Mouse (Mus musculus): ENCODE measurements at regions not wholly inside any gene's neighbourhood (a gene's known extent, or its start where the extent isn't known, plus 50 kb on each side); places are given as distances from the start of the nearest gene placed in this dataset.
"Not testable (repeated sequence)": the region's sequence is repeated elsewhere in the genome, so short reads cannot be mapped to it uniquely, and the experiment has no call there.

GRCm38 (mm10) chr12:95392821-95393220 is 299.2 kb upstream of the Flrt2 start:
- DNase-seq, result no peak

GRCm38 (mm10) chr12:95394991-95395530 is 297.0 kb upstream of the Flrt2 start:
- no peak for DNase-seq

DNA sequence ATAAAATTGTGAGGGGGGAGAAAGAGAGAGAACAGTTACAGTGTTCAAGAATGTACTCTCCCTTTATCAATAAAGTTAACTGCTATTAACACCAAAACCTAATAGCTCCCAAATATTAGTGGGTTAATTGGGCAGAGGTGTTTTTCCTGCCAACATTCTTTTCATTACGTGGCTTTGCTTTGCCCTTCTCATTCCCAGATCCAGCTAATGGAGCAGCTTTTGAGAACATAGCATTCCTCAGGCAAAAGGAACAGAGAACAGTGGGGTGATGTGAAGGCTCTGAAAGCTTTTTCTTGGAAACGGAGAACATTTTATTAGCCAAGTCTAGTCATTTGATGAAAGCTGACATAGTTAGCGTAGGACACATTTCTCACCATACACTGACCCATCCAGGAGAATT is 271.2 kb upstream of the Flrt2 start:
- DNase-seq, result no peak

DNA sequence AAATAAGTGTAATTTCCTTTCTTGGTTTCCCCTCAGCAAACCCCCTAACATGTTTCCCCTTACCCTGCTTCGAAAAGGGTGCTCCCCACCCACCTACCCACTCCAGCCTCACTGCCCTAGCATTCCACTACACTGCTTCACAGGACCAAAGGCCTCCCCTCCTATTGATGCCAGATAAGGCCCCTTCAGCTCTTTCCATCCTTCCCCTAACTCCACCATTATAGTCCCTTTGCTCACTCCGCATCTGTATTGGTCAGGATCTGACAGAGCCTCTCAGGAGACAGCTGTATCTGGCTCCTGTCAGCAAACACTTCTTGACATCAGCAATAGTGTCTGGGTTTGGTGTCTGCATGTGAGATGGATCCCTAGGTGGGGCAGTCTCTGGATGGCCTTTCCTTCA is 267.3 kb upstream of the Flrt2 start:
- no peak for DNase-seq

- no peak for DNase-seq
Measured at GRCm38 (mm10) chr12:95437226-95437625, 254.8 kb upstream of the Flrt2 start.

- DNase-seq, result no peak
Measured at GRCm38 (mm10) chr12:95457480-95457879, 234.5 kb upstream of the Flrt2 start.

- no peak for DNase-seq
Measured at GRCm38 (mm10) chr12:95466502-95467490, 225.2 kb upstream of the Flrt2 start.

- no peak for DNase-seq
Measured at GRCm38 (mm10) chr12:95469897-95470296, 222.1 kb upstream of the Flrt2 start.

DNA sequence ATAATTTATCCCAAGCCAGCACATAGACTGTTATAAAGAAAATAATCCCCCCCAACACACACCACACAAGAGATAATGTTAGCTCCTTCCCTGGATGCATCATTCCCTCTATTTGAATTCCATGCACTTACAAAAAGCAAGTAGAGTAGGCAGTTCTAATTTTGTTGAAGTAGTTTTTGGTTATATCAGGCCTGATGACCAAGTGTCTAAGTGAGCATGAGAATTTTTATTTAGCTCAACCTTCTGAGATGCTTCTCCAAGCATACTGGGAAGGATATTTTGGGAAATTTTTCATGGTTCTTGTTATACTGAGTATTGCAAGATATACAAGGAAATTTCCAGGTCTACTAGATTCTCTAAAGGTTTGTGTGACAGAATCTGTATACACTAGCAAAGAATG is 205.5 kb upstream of the Flrt2 start:
- DNase-seq, result no peak

DNA sequence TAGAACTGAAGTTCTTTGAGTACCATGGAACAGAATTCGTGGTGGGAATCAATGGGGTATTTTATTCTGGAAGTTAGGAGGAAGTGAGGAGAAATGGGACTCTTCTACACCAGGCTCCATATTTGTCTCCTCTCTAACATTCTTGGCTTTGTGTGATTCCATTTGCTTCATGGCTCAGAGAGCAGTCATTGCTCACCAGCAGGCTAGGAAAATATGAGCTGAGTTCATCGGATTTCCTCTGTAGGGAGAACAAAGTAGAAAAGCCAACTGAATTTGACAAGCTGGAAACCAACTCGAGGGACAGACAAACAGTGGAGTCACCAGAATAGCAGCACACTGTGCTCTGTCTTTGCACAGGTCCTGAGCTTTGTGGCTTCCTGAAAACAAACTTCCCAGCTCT is 203.7 kb upstream of the Flrt2 start:
- DNase-seq, result no peak

- no peak for DNase-seq
Measured at GRCm38 (mm10) chr12:95489374-95489773, 202.7 kb upstream of the Flrt2 start.

- no peak for DNase-seq
Measured at GRCm38 (mm10) chr12:95489848-95490247, 202.2 kb upstream of the Flrt2 start.

DNA sequence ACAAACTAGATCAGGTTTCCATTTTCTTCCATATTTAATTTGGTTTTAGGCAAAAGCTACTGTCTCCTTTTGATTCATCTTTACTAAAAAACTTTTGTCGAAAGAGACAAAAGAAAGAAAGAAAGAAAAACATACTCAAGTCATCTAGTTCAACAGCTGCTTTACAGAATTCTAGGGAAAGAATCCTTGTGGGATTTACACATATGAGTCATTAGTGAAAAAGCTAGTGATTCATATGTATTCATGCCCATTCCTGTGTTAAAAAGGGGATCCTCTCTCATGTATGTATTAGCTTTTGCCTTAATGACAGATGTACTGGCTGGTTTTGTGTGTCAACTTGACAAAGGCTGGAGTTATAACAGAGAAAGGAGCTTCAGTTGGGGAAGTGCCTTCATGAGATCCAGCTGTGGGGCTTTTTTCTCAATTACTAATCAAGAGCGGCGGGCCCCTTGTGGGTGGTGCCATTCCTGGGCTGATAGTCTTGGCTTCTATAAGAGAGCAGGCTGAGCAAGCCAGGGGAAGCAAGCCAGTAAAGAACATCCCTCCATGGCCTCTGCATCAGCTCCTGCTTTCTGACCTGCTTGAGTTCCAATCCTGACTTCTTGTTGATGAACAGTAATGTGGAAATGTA is 200.1 kb upstream of the Flrt2 start:
- not testable (repeated sequence) for DNase-seq

DNA sequence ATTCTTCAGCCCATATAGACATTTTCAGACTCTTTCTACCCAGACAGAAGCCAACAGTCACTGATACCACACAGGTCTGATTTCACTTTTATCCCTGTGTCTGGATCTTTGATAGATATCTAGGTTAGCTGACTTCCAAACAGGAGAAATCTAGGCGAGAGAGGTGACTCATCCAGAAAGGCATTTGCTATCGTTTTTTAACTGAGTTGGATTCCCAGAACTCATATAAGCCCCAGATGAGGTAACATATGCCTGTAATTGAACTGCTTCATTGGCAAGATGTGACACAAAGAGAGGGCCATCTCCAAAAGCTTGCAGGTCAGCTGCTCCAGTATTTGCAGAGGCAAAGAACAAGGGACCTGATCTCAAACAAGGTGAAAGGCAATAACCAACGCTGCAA is 190.6 kb upstream of the Flrt2 start:
- DNase-seq, result no peak

DNA sequence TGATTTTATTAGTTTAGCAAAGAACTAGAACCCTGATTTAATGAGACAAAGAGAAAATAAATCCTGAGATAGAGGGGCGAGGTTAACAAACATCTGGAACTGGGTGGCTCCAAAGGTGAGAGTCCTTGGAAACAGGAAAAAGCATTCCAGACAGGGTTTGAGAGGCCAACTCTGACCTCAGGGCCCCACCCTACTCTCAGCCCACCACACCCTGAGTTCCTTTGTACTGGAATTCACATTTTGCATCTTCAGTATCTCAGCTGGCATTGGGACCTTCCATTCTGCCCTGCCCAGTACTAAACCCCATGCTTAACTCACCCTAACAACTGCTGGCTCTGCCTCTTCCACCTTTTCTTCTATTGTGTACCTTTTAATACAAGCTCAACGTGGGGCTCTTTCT is 172.0 kb upstream of the Flrt2 start:
- no peak for DNase-seq

- DNase-seq, result no peak
Measured at GRCm38 (mm10) chr12:95522052-95522451, 170.0 kb upstream of the Flrt2 start.

GRCm38 (mm10) chr12:95533888-95534639 is 158.0 kb upstream of the Flrt2 start:
- DNase-seq, result no peak

- no peak for DNase-seq
Measured at GRCm38 (mm10) chr12:95547301-95547700, 144.7 kb upstream of the Flrt2 start.

GRCm38 (mm10) chr12:95553129-95553528 is 138.9 kb upstream of the Flrt2 start:
- no peak for DNase-seq

DNA sequence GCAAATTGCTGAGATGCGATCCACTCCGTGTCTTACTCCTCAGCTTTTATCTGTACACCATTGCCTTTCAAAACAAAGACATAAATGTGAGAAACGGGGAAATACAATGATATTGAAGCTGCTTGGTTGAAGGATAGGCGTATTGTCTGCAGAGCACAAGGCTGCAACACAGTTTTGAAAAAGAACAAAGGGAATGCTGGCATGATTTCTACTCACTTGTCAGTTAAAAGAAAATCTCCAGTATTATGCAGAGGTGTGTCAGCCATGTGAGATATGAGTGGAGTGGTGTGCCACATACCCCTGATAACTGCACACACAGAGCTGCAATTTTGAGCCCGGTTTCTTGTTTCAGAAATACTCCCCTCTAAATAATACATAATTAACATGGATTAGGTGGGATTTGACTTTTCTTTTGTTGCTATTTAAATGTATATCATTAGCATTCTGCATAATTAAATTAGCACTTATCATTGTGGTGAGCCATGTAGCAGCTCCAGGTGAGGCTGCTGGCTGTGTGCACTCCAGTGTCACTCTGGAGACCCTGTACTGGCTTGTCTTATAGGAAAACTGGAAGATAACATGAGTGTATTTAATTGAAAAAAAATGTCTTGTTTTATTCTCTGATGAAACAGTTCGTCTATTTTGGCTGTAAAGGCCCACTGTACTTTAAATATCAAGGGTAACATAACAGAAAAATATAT is 133.2 kb upstream of the Flrt2 start:
- DNase-seq, result no peak

DNA sequence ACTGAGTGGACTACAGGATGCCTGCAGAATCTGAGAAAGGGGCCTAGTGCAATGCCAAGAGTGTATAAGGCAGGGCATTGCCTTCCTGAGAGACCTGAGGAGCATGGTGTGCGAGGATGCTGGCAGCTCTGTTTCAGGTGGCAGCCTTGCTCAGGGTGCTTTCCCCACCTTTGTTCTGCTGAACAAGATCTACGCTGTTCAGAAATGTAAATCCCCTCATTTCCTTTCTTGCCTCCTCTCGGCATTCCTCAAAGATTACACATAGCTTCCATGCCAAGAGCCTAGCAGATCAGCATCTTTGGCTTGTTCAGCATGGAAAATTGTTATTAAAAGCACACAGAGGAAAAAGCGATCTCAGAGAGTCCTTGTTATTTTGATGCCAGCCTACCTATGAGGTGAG is 128.6 kb upstream of the Flrt2 start:
- DNase-seq, result no peak

GRCm38 (mm10) chr12:95576772-95577171 is 115.3 kb upstream of the Flrt2 start:
- peak; percentile 2 for DNase-seq

DNA sequence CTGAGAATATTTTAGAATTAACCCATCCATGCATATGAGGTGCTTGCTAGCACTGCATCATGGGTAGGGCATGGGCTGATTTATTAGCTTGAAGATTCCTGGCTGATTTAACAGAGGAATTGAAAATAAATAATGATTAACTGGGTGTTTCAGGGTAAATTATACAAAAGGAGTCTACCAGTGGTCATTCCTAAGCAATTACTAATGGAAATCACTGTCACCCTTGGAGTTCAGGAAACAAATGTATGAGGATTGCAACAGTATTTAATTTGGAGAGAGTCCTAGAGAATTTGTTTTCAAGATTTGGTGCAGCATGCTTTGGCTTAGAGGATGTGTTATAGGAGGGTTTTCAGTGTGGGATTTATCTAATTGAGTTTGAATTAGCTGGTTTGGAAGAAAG is 103.0 kb upstream of the Flrt2 start:
- DNase-seq, result no peak

All from cerebellum, adult 11-12 months (tissue).